Mouse (Mus musculus): Measurements from ENCODE around the gene Map3k14. TPM values are rescaled to one million over a fixed set of nuclear protein-coding genes. Genes with fewer than 3 reads are reported as not detected.
A peak's percentile ranks its signal among the peaks of the same experiment; 100 is the strongest.
"Not testable (repeated sequence)": the region's sequence is repeated elsewhere in the genome, so short reads cannot be mapped to it uniquely, and the experiment has no call there.

Gene Map3k14
- total RNA-seq, 2 experiments from 2014 or later: 3.3 to 5.0 TPM

GRCm38 (mm10) chr11:103246731-103247290, 20.5 kb downstream of the Map3k14 start:
- no peak for DNase-seq

DNA sequence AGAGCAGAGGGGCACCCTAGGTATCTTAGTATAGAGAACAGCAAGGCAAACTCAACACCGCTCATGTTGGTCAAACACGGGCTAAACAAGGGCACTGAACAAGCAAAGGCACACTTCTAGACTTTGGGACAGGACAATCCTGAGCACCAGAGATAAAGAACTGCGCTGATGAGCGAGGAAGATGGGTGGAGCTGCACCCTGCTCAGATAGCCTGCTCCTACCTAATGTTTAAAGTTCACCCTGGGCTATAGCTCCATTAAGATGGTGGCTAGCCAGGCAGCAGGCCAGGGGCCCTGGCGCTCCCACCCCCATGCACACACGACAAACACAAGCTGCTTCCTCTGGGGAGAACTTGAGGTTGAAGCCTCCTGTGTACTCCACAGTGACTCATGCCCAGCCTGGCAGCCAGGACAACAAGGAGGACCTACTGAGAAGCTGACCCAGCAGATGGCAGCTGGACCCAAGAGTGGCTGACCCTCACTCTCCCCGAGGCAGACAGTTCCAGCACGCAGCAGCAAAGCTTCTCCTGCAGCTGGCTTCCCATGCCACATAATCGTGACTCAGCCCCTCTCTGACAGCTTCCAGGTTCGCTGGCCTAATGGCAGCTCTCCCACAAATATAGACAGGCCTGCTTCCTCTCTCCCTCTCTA, 21.1 kb downstream of the Map3k14 start:
- no peak for DNase-seq

DNA sequence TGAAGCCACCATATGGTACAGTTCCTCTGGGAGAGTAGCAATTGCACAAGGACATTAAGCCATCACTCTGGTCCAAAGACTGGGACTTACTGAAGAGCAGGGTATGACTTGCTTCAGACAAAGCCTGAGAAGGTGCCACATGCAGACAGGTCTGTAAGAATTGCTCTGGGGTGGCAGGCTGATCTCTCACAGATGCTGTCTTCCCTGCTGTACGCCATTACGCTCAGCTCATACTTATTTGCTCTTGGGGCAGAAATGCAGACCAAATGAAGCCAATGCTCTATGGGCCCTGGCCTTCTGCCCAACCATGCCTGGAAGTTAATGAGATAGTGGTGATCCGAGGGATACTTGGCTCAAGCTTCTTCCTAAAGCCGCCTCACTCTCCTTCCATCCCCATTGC, 22.4 kb downstream of the Map3k14 start:
- DNase-seq: no peak

DNA sequence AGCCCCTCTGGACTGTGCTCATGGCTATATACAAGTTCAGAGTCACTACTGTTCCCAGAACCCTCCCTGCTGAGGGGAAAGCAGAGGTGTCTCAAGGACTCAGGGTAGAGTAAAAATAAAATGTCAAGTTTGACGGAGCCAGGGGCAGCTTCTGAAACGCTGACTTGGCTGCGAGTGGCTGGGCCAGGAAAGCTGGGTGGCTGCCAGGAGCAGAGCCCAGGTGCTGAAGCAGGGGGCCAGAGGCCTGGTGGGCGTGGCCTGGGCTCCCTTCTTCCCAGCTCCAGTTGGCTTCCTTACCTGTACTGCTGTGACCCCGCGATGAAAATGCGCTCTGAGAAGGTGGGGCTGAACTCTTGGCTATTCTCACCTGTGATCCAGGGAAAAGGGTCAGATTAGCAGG, 26.5 kb downstream of the Map3k14 start:
- no peak for DNase-seq

DNA sequence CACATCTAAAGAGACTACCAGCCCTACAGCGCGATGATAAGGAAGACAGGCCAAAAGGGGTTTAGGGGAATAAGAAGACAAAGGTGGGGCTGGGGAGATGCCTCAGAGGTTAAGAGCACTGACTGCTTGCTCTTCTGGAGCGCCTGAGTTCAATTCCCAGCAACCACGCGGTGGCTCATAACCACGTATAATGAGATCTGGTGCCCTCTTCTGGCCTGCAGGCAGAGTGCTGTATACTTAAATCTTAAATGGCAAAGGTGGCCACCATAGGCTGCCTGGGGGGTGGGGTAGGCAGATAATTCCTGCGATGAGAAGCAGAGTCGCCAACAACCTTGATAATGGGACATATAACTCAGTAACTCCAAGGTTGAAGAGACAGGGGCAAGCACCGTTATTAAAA, 29.5 kb downstream of the Map3k14 start:
- DNase-seq: no peak

GRCm38 (mm10) chr11:103236903-103237302, 30.4 kb downstream of the Map3k14 start:
- DNase-seq: no peak

DNA sequence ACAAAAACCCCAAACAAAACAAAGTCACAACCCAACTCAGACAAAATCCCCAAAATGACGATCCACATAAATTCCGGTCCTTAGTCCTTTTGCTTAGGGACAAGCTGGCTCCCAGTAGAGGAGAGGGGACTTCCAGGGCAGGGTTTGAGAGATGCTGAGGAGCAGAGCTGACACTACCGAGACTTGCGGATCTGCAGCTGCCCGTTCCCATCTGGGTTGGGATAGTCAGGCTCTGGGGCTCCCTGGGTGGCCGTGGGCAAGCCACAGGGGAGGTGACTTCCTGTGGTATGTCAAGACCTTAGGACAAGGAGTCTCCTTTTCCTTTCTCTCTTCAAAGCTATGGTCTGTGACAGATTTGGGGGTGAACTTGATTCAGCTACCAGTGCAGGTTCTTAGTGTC, 30.8 kb downstream of the Map3k14 start:
- no peak for DNase-seq

- peak; percentile 69 for DNase-seq
Measured at GRCm38 (mm10) chr11:103235702-103236101, 31.6 kb downstream of the Map3k14 start.

DNA sequence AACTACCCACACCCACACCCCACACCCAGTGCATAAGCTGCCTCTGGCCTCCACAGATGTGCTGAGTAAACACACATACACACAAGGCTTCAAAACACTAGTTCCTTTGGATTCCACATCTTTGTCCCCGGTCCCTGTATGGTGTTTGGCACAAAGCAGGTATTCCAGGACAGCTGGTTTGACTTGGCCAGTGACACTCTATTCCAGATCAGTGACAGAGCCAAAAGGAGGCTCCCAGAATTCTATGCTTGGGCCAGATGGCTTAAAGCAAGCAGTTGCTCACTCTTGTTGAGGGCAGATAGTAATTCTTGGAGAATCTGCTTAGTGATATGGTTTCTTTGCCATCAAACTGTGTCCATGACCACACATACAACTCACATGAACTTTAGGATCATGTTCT, 32.8 kb downstream of the Map3k14 start:
- DNase-seq: no peak

GRCm38 (mm10) chr11:103232966-103233365, 34.3 kb downstream of the Map3k14 start:
- DNase-seq: peak; percentile 91

- no peak for DNase-seq
Measured at GRCm38 (mm10) chr11:103231367-103231766, 35.9 kb downstream of the Map3k14 start.

- no peak for DNase-seq
Measured at GRCm38 (mm10) chr11:103230626-103231025, 36.6 kb downstream of the Map3k14 start.

DNA sequence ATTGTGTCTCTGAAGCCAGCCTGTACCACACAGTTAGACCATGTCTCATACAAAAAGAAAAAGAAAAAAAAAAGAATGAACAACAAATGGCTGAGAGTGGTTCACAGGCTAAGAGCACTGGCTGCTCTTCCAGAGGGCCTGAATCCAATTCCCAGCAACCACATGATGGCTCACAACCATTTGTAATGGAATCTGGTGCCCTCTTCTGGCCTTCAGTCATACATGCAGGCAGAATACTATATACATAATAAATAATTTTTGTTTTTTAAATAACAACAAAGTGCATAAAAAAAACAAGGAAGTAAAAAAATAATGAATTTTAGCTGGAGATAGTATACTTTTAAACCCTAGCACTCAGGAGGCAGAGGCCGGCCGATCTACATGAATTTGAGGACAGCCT, 37.7 kb downstream of the Map3k14 start:
- no peak for DNase-seq

DNA sequence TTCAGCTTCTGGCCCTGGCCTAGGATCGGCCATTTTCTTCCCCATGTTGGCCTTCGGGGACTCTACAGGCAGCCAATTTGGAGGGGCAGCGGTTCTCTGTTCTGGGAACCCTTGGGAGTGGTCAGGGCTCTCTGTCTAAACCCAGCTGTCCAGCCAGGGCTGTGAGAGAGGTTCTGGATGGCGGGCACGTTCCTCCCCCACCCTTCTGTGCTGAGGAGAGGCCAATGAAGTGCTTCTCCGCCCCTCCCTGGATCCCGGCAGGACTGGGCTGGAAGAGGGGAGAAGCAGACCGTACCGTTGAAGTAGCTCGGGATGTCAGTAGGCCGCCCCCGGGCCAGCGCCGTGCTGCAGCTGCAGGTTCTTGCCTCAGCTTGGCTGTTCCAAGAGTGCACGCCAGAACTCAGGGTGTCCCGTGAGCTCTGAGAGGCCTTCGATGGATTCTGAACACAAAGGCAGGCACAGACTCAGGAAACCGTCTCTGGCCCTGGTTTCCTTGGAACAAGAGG, 43.3 kb downstream of the Map3k14 start:
- DNase-seq: peak; percentile 54

- no peak for DNase-seq
Measured at GRCm38 (mm10) chr11:103223444-103223843, 43.8 kb downstream of the Map3k14 start.

GRCm38 (mm10) chr11:103222718-103223117, 44.6 kb downstream of the Map3k14 start:
- DNase-seq: not testable (repeated sequence)

GRCm38 (mm10) chr11:103221437-103221836, 45.8 kb downstream of the Map3k14 start:
- no peak for DNase-seq

DNA sequence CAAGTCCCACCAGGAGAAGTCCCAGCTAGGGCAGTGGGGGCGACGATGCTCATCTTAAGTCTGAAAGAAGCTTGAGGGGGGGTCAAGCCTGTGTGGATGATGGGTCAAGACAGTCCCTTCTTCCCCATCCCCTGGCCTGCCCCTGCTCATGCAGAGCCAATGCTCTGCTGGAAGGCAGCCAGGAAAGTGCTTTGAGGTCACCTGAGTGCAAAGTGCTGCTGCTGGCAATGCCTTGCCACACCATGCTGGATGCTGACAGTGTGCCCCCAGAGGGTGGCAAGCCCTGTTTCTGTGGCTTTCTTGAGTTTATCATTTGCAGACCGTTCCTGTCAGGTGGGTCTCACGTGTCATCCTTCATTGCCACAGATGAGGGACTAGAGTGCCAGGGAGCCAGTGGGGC, 47.3 kb downstream of the Map3k14 start:
- no peak for DNase-seq

GRCm38 (mm10) chr11:103219259-103219658, 48.0 kb downstream of the Map3k14 start:
- DNase-seq: no peak

GRCm38 (mm10) chr11:103218517-103218901, 48.8 kb downstream of the Map3k14 start:
- no peak for DNase-seq

DNA sequence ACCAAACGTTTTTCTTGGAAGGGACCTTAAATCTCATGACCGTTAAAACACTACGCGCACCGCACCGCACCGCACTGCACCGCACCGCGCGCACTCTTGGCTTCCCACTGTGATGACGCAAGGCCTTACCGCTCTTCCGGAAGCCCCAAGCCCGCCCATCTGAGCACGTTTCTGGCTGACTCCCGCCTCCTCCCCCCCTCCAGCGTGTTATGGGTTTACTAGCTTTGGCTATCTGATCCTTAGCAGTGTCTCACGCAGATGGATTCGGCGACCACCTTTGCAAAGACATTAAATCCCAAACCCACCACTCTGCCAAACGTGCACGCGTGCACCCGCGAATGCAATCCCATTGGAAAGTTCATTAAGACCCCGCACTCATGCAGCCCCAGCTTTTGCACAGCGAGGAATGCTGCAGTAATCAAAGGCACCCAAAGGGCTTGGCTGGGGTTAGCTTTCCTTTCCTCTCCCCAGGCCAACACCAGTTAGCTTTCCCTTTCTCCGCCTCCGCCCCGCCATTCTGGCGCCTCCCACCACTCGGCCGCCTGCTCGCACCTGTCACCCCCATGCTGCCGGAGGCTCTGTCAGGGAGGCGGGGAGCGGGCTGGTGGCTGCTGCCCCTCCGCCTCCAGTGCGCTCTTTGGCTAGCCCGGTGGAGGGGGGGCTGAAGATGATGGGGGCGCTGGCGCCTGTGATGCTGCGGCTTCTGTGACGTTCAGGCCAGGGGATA, 49.3 kb downstream of the Map3k14 start, which contains the start of gene Spata32:
Spata32 (minus strand) TSS at position 643 of the 727 bp plus-strand sequence.
- peak; percentile 63 for DNase-seq

DNA sequence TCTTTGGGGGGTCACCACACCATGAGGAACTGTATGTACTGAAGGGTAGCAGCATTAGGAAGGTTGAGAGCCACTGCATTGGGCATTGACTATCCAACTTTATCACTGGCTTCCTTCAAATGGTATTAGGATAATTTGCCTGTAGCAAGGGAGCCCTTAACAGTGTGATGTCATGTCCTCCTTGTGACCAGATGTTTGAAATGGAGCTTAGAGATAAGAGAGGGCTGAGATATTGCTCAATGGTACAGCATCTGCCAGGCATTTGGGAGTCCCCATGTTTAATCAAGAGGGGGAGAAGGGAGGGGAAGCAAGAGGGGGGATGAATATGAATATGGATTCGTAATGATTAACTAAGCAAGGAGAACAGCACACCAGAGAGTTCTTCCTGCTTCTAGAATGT, 51.9 kb downstream of the Map3k14 start:
- DNase-seq: no peak

DNA sequence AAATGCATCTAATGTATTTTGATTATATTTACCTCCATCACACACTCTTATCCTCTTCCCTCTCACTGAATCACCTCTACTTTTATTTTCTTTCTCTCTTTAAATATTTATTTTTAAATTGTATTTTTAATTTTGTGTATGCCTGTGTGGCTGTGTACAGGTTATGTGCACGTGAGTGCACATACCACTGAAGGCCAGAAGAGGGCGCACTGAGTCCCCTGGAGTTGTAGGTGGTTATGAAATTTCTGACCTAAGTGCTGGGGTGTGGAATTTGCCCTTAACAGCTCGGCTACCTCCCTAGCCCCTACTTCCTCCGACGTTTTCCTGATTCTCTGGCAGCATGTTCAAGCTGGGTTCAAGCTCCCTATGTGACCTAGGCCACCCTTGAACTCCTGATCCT, 53.6 kb downstream of the Map3k14 start:
- DNase-seq: no peak
